Mouse (Mus musculus) CD4-positive, CD25-positive, alpha-beta regulatory T cell, adult 4 months (primary cell): ENCODE results near the gene Aqr. TPM values are rescaled to one million over a fixed set of nuclear protein-coding genes. Genes with fewer than 3 reads are reported as not detected.

Experiments
- ATAC-seq: one replicate; pipeline ENCODE4 v1.8.0; 2017
- polyA plus RNA-seq, 2 experiments: library from polyadenylated mRNA; unstranded; fragments of 100-300 nt; shearing (Covaris generic); gene quantifications; one replicate each; pipeline ENCODE4 v1.2.1; 2017

Gene Aqr
- polyA plus RNA-seq, 2 experiments from 2014 or later = 47.2 to 65.1 TPM

- ATAC-seq = no peak
Measured at GRCm38 (mm10) chr2:114058226-114058796, 128.5 kb downstream of the Aqr start.

- ATAC-seq = no peak
Measured at GRCm38 (mm10) chr2:114057303-114057853, 129.4 kb downstream of the Aqr start.

GRCm38 (mm10) chr2:114054129-114054528 lies 132.7 kb downstream of the Aqr start:
- no peak for ATAC-seq

- no peak for ATAC-seq
Measured at GRCm38 (mm10) chr2:114052696-114053598, 133.9 kb downstream of the Aqr start, which contains the start of gene Actc1. TSS of gene Actc1 (minus strand) at chr2:114053548.

GRCm38 (mm10) chr2:114051871-114052241 lies 135.0 kb downstream of the Aqr start:
- no peak for ATAC-seq

Other genes starting within 250 kb of the Aqr start
- not detected for gene Gjd2, start 173.4 kb downstream of the Aqr start, polyA plus RNA-seq
- gene Actc1, start 133.5 kb downstream of the Aqr start, polyA plus RNA-seq = not detected
- 1 to 10 TPM; 2.5 to 3.2 TPM for gene Zfp770, start 14.4 kb upstream of the Aqr start, polyA plus RNA-seq